24 mouse cellular contexts compared by ENCODE assay signal in the genomic region with DNA sequence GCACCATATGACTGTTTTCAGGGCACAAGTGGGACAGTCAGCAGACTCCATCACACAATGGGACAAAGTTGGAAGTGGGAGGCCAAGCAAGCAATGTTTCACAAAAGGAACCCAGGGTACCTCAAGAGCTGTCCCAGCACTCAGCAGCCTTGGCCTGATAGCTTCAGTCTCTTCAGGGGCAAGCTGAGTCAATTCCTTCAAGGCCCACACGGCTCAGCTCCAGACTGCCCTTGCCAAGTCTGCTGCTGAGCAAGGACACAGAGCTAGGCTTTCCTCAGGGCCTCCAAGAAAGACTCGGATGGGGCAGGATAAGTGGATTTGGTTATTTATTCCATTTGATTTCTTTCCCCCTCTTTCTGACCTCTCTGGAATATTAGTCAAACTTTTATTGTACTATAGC. TPM values are rescaled to one million over a fixed set of nuclear protein-coding genes. Genes with fewer than 3 reads are reported as not detected.
A peak's percentile ranks its signal among the peaks of the same experiment; 100 is the strongest.
DNase-seq lines count a peak whose midpoint lies in the region; TF ChIP-seq lines count a peak whose summit lies in the region.
"Had no signal": no experiment of that assay in that cellular context is flagged by ENCODE, and none has a peak within 500 bp of the region (broad histone marks: within the 10 kb centered on the region; RNA-seq: fewer than 3 reads in every experiment).

No protein-coding gene starts in this region.

- peak; percentile 20 for DNase-seq in adrenal gland, adult 2 months
- DNase-seq in adrenal gland, postnatal 25 days = no peak
- DNase-seq in gastrocnemius, adult 2 months = peak; percentile 17
- DNase-seq in gastrocnemius, postnatal 25 days = no peak
- peak; percentile 33 for DNase-seq in ovary, postnatal 36 days (ENCODE audit: low spot score)
- DNase-seq in ovary, postnatal 14 days (ENCODE audit: low spot score) = no peak
- peak; percentile 13 for DNase-seq in skeletal muscle tissue, adult 2 months (ENCODE audit: low read depth, low spot score)
- DNase-seq: B cell, adult 2 months; cerebellum, adult 18-20 months; cerebellum, adult 9-10 months; cerebellum, postnatal 14 days; gastrocnemius, postnatal 14 days; heart, adult 2 months; kidney, adult 11 months had no signal

- intact Hi-C loops in gastrocnemius, adult 2 months (cut with DNase I) = no loop called here

- no peak for TF ChIP-seq CTCF in gastrocnemius, adult 2 months (IDR thresholded peaks at IDR 0.05)

- H3K4me3 ChIP-seq in gastrocnemius, adult 2 months = no peak overlapping the region
- H3K4me3 ChIP-seq: forebrain, embryonic 10.5 days; forebrain, embryonic 13.5 days; heart, adult 2 months; heart, embryonic 10.5 days; heart, embryonic 13.5 days; hindbrain, embryonic 12.5 days; intestine, embryonic 15.5 days had no signal

- H3K27ac ChIP-seq in gastrocnemius, adult 2 months = no peak overlapping the region
- H3K27ac ChIP-seq: forebrain, embryonic 10.5 days; forebrain, embryonic 13.5 days; heart, adult 2 months; heart, embryonic 10.5 days; heart, embryonic 13.5 days; hindbrain, embryonic 12.5 days; intestine, embryonic 15.5 days had no signal

RNA-seq across cellular contexts. Expression of a gene that starts 39.9 kb away (rescaled TPM):
- 100 to 1,000 TPM in 1 of 2 experiments, 10 to 100 TPM in 1; 15.0 to 138 TPM for total RNA-seq in adrenal gland, adult 2 months (2021)
- polyA plus RNA-seq in adrenal gland, adult 2 months (2012; rRNA removed) = 3.9 and 4.1 TPM in 2 replicates
- total RNA-seq in adrenal gland, postnatal 25 days (2021) = 73.9 and 76.6 TPM in 2 replicates
- under 1 TPM; 0.46 to 0.47 TPM for total RNA-seq in gastrocnemius, adult 2 months (2021)
- total RNA-seq in gastrocnemius, postnatal 25 days (2021) = 1 to 10 TPM in 1 of 2 experiments, under 1 TPM in 1; 0.26 to 1.7 TPM
- total RNA-seq: CH12.LX; gastrocnemius, postnatal 14 days; hematopoietic stem cell, adult 5-6 weeks had no signal
- polyA plus RNA-seq: embryonic facial prominence, embryonic 11.5 days; G1E had no signal

Comparison
In these comparisons a context has a peak if more than half of its experiments do, and no peak if none do; other contexts are left out.
1. DNase-seq: peak in adrenal gland, adult 2 months (single experiment), gastrocnemius, adult 2 months (single experiment), ovary, postnatal 36 days (single experiment) and skeletal muscle tissue, adult 2 months (single experiment); none in adrenal gland, postnatal 25 days (single experiment), gastrocnemius, postnatal 25 days (single experiment) and ovary, postnatal 14 days (single experiment).
2. RNA of a gene that starts 39.9 kb away (total RNA-seq): 15.0 to 138 TPM in adrenal gland, adult 2 months and 73.9 to 76.6 TPM in adrenal gland, postnatal 25 days; 0.26 to 1.7 TPM in gastrocnemius, postnatal 25 days and 0.46 to 0.47 TPM in gastrocnemius, adult 2 months; every median in the first group is over 4 times any median in the second.